Mouse (Mus musculus) duodenum, adult 2 months (tissue): ENCODE measurements around the gene Daw1. TPM values are rescaled to one million over a fixed set of nuclear protein-coding genes. Genes with fewer than 3 reads are reported as not detected.

Source experiments
- polyA plus RNA-seq: library from polyadenylated mRNA; depleted of rRNA; stranded (reverse); fragments of >200 nt; gene quantifications from 2 replicates; pipeline ENCODE4 v1.2.3, GENCODE M21; 2012; ENCODE audit warnings: low replicate concordance; rRNA removed

Daw1 gene
- not detected in 2 replicates for polyA plus RNA-seq

DNA sequence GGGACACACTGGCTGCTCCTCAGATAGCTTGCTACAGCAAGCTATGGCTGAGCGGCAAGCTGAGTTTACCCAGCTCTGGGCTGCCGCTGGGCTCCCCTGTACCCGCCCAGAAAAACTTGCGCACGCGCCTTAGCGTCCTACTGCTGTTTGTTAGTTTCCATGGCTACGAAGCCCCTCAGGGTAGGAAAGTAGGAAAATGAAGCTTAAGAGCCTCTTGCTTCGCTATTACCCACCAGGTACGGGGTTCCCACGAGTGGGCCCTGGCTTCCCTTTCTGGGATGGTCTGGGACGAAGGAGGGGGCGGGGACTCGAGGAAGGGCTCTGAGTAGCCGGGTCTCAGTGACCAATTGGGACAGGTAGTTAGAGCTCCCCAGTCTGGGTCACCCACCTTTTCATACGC, at the start of gene Daw1:
TSS of gene Daw1 (plus strand) at position 150 of the 400 bp plus-strand sequence.

DNA sequence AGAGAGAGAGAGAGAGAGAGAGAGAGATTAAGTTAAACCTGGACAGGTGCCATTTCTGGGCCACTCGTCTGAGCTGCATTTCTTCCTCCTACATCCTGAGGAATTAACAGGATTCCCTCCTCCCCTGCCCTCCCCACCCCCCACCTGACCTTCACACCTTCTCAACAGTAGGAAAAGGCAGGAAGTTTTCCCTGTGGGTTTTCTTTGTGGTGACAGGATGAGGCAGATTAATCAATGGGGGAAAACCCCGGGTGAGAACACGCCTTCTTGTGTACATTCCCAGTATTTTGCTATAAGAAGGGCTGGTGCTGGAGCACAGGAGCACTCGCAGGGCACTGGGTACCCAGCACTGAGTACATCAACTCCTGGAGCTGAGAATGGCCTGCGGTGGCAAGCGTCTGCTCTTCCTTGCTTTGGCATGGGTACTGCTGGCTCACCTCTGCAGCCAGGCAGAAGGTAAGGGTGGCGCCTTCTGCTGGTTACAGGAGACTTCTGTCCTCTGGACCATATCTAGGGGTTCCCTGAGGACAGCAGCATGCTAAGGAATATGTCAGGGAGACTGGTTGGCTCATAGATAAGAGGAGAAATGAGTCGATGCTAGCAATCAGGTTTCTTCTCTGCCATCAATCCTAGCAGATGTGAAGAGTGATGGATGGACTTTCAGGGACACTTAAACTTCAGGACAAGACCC, 43.0 kb upstream of the Daw1 start, which contains the start of gene Ccl20:
TSS of gene Ccl20 (plus strand) at position 320 of the 691 bp plus-strand sequence.

Other genes with a start within 250 kb of the Daw1 start
- gene A030005L19Rik, start 246.4 kb upstream of the Daw1 start, polyA plus RNA-seq, result 0.91 and 1.2 TPM in 2 replicates
- not detected in 2 replicates for gene A030014E15Rik, start 234.8 kb upstream of the Daw1 start, polyA plus RNA-seq
- gene Gm6217, start 228.4 kb upstream of the Daw1 start, polyA plus RNA-seq, result not detected in 2 replicates
- gene A030003K21Rik, start 216.4 kb upstream of the Daw1 start, polyA plus RNA-seq, result not detected in 2 replicates
- not detected in 2 replicates for gene Gm7544, start 203.7 kb upstream of the Daw1 start, polyA plus RNA-seq
- not detected in 2 replicates for gene Gm47955, start 199.5 kb upstream of the Daw1 start, polyA plus RNA-seq
- not detected in 2 replicates for gene Gm47959, start 159.2 kb upstream of the Daw1 start, polyA plus RNA-seq
- gene Slc19a3, start 121.3 kb upstream of the Daw1 start, polyA plus RNA-seq, result 1.8 and 7.3 TPM in 2 replicates
- not detected in 2 replicates for gene Krtap28-10, start 117.3 kb upstream of the Daw1 start, polyA plus RNA-seq
- gene Gm47969, start 114.8 kb upstream of the Daw1 start, polyA plus RNA-seq, result not detected in 2 replicates
- not detected in 2 replicates for gene A030005K14Rik, start 100.4 kb upstream of the Daw1 start, polyA plus RNA-seq
- gene Krtap28-13, start 98.8 kb upstream of the Daw1 start, polyA plus RNA-seq, result not detected in 2 replicates
- 6.2 and 23.2 TPM in 2 replicates for gene Ccl20, start 43.0 kb upstream of the Daw1 start, polyA plus RNA-seq
- 0.04 and 2.1 TPM in 2 replicates for gene Sphkap, start 248.4 kb downstream of the Daw1 start, polyA plus RNA-seq